Mouse (Mus musculus) heart, embryonic 15.5 days (tissue): ENCODE measurements around the gene Cds1. TPM values are rescaled to one million over a fixed set of nuclear protein-coding genes. Genes with fewer than 3 reads are reported as not detected.
"Not testable (repeated sequence)": the region's sequence is repeated elsewhere in the genome, so short reads cannot be mapped to it uniquely, and the experiment has no call there.

Source experiments
- ATAC-seq: fragments of 200-750 bp; cut with Nextera tagmentation; replicated peaks from 2 replicates; pipeline ENCODE4 v1.8.0; 2017; ENCODE audit warnings: low read depth, moderate TSS enrichment; ENCODE audit not compliant: insufficient number of reproducible peaks, insufficient read depth, low FRiP score
- H3K27ac ChIP-seq: fragments of 300-500 bp; sonication (generic); 2 replicates; pipeline ENCODE4 v1.5.1; 2015; ENCODE audit warnings: mild to moderate bottlenecking, inconsistent platforms
- H3K27me3 ChIP-seq: fragments of 300-500 bp; sonication (generic); 2 replicates; pipeline ENCODE4 v1.6.1; 2015; ENCODE audit warnings: inconsistent platforms
- H3K36me3 ChIP-seq: fragments of 300-500 bp; sonication (generic); 2 replicates; pipeline ENCODE4 v1.6.1; 2015; ENCODE audit warnings: mild to moderate bottlenecking, inconsistent platforms
- H3K4me1 ChIP-seq: fragments of 300-500 bp; sonication (generic); replicated peaks from 2 replicates; pipeline ENCODE4 v1.6.1; 2015; ENCODE audit warnings: inconsistent platforms
- H3K4me2 ChIP-seq: fragments of 300-500 bp; sonication (generic); 2 replicates; pipeline ENCODE4 v1.6.1; 2015; ENCODE audit warnings: inconsistent platforms, mild to moderate bottlenecking, moderate library complexity
- H3K4me3 ChIP-seq: fragments of 300-500 bp; sonication (generic); 2 replicates; pipeline ENCODE4 v1.5.1; 2015; ENCODE audit warnings: mild to moderate bottlenecking, inconsistent platforms
- H3K9ac ChIP-seq: fragments of 300-500 bp; sonication (generic); 2 replicates; pipeline ENCODE4 v1.6.1; 2015; ENCODE audit warnings: mild to moderate bottlenecking, inconsistent platforms
- H3K9me3 ChIP-seq: fragments of 300-500 bp; sonication (generic); replicated peaks from 2 replicates; pipeline ENCODE4 v1.6.1; 2016; ENCODE audit warnings: inconsistent platforms
- WGBS: fragments of 180-500 bp; shearing (Covaris S2); methylation state at CpG from one replicate; pipeline ENCODE4 v1.1.7; 2015; ENCODE audit warnings: mixed read lengths; 5-methylcytosine and 5-hydroxymethylcytosine counted together
- polyA plus RNA-seq: library from polyadenylated mRNA; unstranded; fragments of >200 nt; fragmentation: Nextera tagmentation; extraction: Ambion mirVana; gene quantifications from 2 replicates; pipeline ENCODE4 v1.2.1, GENCODE M21; 2015

Cds1 gene
- polyA plus RNA-seq, 1 experiment from 2014 or later: 0.83 TPM

GRCm38 (mm10) chr5:101828932-101829331 lies 64.0 kb downstream of the Cds1 start:
- Histone ChIP-seq H3K27me3 (no peaks in the 10 kb centered on the region), H3K36me3 (peaks cover 16% of the 10 kb centered on the region), H3K9me3 (no peaks in the 10 kb centered on the region), H3K4me2 (no peak overlapping the region), H3K4me3 (no peak overlapping the region), H3K27ac (no peak overlapping the region), H3K4me1 (peaks cover 16% of the 10 kb centered on the region), H3K9ac (no peak overlapping the region)
- no peak for ATAC-seq
- 91% methylated on average over 3 of the region's 3 CpGs for WGBS

GRCm38 (mm10) chr5:101830180-101830579 lies 65.2 kb downstream of the Cds1 start:
- no peak overlapping the region for H3K9ac ChIP-seq
- H3K4me3 ChIP-seq: no peak overlapping the region
- no peaks in the 10 kb centered on the region for H3K27me3 ChIP-seq
- no peak overlapping the region for H3K4me2 ChIP-seq
- no peaks in the 10 kb centered on the region for H3K9me3 ChIP-seq
- peaks cover 16% of the 10 kb centered on the region for H3K4me1 ChIP-seq
- 72% methylated on average over 8 of the region's 8 CpGs for WGBS
- ATAC-seq: no peak
- H3K36me3 ChIP-seq: peaks cover 25% of the 10 kb centered on the region
- no peak overlapping the region for H3K27ac ChIP-seq

DNA sequence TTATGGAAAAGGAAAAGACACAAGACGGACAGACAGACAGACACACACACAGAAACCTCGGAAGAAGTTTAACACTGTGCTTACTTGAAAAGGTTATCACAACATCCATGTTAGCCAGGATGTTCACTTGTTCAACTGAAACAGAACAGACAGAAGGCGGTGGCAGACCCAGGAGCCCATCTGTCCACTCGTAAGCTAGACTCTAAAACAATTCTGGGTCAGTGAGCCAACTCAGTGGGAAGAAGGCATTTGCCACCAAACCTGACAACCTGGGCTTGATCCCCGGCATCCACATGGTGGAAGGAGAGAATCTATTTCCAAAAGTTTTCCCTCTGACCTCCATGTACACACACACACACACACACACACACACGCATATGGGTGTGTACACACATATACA lies 67.1 kb downstream of the Cds1 start:
- 90% methylated on average over 6 of the region's 6 CpGs for WGBS
- H3K4me3 ChIP-seq: no peak overlapping the region
- no peak overlapping the region for H3K4me2 ChIP-seq
- peaks cover 2% of the 10 kb centered on the region for H3K4me1 ChIP-seq
- no peaks in the 10 kb centered on the region for H3K9me3 ChIP-seq
- no peak for ATAC-seq
- H3K9ac ChIP-seq: no peak overlapping the region
- no peaks in the 10 kb centered on the region for H3K27me3 ChIP-seq
- no peak overlapping the region for H3K27ac ChIP-seq
- H3K36me3 ChIP-seq: peaks cover 39% of the 10 kb centered on the region

DNA sequence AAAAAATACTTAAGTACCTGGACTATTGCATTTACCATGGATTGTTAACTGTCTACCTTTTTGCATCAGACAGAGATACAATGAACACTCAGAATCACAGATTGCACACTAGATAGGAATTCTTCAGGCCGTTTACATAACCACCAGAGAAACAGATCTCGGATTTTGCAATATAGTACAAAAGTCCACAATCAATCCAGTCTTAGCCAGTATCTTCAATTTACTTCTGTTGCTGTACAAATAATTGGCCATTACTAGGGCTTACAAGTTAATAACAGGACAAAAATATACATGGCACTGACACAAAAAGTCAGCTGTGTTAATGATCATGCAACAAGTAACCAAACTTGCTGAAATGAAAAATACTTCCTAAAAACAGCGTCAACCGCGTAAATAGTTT lies 68.1 kb downstream of the Cds1 start:
- Histone ChIP-seq H3K9me3 (no peaks in the 10 kb centered on the region), H3K36me3 (peaks cover 47% of the 10 kb centered on the region), H3K4me3 (no peak overlapping the region), H3K27me3 (no peaks in the 10 kb centered on the region), H3K9ac (no peak overlapping the region), H3K4me1 (no peaks in the 10 kb centered on the region), H3K4me2 (no peak overlapping the region), H3K27ac (no peak overlapping the region)
- ATAC-seq: no peak
- WGBS: 91% methylated on average over 5 of the region's 5 CpGs

DNA sequence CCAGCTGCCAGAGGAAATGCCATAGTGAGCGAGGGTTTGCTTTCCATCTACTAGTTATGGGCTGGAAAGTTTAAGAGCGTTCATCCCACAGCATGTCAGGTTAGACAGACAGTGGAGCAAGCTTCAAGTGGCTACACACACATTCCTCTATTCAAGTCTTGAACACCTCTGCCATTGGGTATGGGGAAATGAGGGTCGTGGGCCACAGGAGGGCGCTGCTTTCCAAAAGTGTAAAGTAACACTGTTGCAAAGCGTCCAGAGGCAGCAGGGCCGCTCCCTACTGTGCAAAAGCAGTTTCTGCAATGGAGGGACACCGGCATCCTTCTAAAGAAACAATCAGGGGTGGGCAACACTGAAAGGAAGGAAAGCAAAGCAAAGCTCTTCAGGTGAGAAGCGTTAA lies 68.9 kb downstream of the Cds1 start:
- Histone ChIP-seq H3K36me3 (peaks cover 51% of the 10 kb centered on the region), H3K4me2 (no peak overlapping the region), H3K9me3 (no peaks in the 10 kb centered on the region), H3K9ac (no peak overlapping the region), H3K4me3 (no peak overlapping the region), H3K4me1 (no peaks in the 10 kb centered on the region), H3K27me3 (no peaks in the 10 kb centered on the region), H3K27ac (no peak overlapping the region)
- no peak for ATAC-seq
- WGBS: 72% methylated on average over 8 of the region's 8 CpGs

DNA sequence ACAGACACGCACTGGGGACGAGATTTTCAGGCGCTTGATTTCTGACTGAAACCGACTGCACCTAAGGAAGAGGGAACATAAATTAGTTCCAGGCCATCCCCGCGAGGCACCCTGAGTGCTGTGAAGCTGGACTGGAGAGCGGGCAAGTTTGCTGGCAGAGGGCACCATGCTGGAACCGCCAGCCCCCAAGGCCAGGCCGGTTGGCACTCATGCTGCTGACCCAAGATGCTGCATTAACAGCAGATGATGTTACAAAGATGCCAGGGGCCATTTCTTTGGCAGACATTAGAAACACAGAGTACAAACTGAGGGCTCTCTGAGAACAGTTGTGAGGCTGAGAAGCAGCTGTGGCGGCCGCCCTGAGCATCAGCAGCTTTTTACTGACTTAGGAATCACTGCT lies 71.3 kb downstream of the Cds1 start:
- H3K4me3 ChIP-seq: no peak overlapping the region
- no peaks in the 10 kb centered on the region for H3K9me3 ChIP-seq
- WGBS: 91% methylated on average over 11 of the region's 11 CpGs
- H3K36me3 ChIP-seq: peaks cover 73% of the 10 kb centered on the region
- H3K4me2 ChIP-seq: no peak overlapping the region
- H3K27ac ChIP-seq: no peak overlapping the region
- no peak for ATAC-seq
- no peak overlapping the region for H3K9ac ChIP-seq
- no peaks in the 10 kb centered on the region for H3K4me1 ChIP-seq
- H3K27me3 ChIP-seq: no peaks in the 10 kb centered on the region

GRCm38 (mm10) chr5:101837605-101838004 lies 72.7 kb downstream of the Cds1 start:
- 95% methylated on average over 2 of the region's 2 CpGs for WGBS

DNA sequence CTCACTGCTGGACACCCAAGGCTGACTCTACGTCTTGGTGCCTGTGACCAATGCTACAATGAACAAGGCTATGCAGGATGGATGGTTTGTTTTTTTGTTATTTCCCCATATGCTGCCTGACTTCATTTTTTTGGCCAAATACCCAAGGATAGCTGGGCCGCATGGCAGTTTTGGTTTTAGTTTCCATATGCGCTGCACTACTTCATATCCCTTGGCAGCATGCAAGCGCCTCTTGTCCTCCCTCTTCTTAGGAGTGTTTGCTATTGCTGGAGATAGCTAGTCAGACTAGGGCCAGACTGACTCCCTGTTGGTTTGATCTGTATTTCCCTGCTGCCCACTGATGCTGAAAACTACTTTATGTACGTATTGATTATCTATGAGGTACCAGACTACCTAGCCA lies 75.5 kb downstream of the Cds1 start:
- Histone ChIP-seq H3K4me1 (no peaks in the 10 kb centered on the region), H3K9me3 (no peaks in the 10 kb centered on the region)
- WGBS: 95% methylated on average over 5 of the region's 5 CpGs

More at GRCm38 (mm10) chr5:101837605-101838004, 72.7 kb downstream of the Cds1 start:
- not testable (repeated sequence) for H3K27ac ChIP-seq, H3K4me2 ChIP-seq, H3K27me3 ChIP-seq, H3K4me1 ChIP-seq, ATAC-seq, H3K9ac ChIP-seq, H3K4me3 ChIP-seq, H3K9me3 ChIP-seq
- peaks cover 79% of the 10 kb centered on the region for H3K36me3 ChIP-seq

DNA sequence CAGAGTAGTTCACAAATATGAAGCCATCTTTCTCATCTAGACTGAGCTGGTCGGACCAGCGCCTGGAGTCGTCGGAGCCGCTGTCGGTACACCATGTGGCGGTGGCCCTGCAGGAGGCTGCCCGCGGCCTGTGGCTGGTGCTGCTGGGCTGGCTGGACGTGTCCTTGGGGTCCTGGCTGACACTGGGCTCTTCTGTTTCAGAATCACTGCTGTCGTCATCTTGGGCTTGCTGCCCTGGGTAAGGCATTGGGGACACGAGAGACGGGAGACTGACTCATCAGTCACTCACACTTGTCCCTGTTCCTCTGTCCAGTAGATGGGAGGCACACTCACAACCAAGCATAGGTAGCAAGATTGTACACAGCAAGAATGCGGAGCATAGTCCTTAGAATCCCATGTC lies 80.1 kb downstream of the Cds1 start:
- Histone ChIP-seq H3K9ac (no peak overlapping the region), H3K27ac (no peak overlapping the region), H3K36me3 (peaks cover 97% of the 10 kb centered on the region), H3K9me3 (no peaks in the 10 kb centered on the region), H3K27me3 (no peaks in the 10 kb centered on the region), H3K4me3 (no peak overlapping the region), H3K4me1 (no peaks in the 10 kb centered on the region), H3K4me2 (no peak overlapping the region)
- ATAC-seq: no peak
- WGBS: 88% methylated on average over 14 of the region's 14 CpGs

More for the DNA sequence above, 75.5 kb downstream of the Cds1 start:
- Histone ChIP-seq H3K4me2 (no peak overlapping the region), H3K27ac (no peak overlapping the region), H3K9ac (no peak overlapping the region), H3K4me3 (no peak overlapping the region), H3K27me3 (no peaks in the 10 kb centered on the region), H3K36me3 (peaks cover 87% of the 10 kb centered on the region)
- ATAC-seq: no peak

DNA sequence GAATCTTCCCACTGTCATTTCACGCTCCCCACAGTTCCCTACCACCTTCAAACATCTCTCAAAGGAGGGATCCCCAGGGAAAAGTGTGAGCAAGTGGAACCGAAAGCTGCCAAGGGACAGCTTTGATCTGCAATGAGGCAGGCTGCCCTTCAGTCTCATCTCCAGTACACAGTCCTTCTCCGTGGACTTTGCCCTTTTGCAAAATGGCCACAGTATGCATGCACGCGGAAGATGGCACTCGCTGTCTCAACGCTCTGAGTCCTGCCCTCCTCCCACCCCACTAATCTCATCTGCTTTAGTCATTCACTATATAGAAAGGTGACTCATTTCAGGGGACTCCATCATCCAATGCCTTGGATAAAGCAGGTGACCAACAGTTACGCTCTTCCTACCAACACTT lies 81.0 kb downstream of the Cds1 start:
- H3K4me1 ChIP-seq: no peaks in the 10 kb centered on the region
- peaks cover 97% of the 10 kb centered on the region for H3K36me3 ChIP-seq
- no peaks in the 10 kb centered on the region for H3K27me3 ChIP-seq
- H3K9ac ChIP-seq: no peak overlapping the region
- H3K4me3 ChIP-seq: no peak overlapping the region
- 94% methylated on average over 8 of the region's 8 CpGs for WGBS
- no peaks in the 10 kb centered on the region for H3K9me3 ChIP-seq
- H3K27ac ChIP-seq: no peak overlapping the region
- no peak for ATAC-seq
- H3K4me2 ChIP-seq: no peak overlapping the region

GRCm38 (mm10) chr5:101847323-101847722 lies 82.4 kb downstream of the Cds1 start:
- no peak; the same call in 1 of the 2 replicates for ATAC-seq
- Histone ChIP-seq H3K36me3 (peaks cover 97% of the 10 kb centered on the region), H3K27me3 (no peaks in the 10 kb centered on the region), H3K4me3 (no peak overlapping the region), H3K4me2 (no peak overlapping the region), H3K9ac (no peak overlapping the region), H3K9me3 (no peaks in the 10 kb centered on the region), H3K27ac (no peak overlapping the region), H3K4me1 (no peaks in the 10 kb centered on the region)
- 84% methylated on average over 7 of the region's 7 CpGs for WGBS

- WGBS: 81% methylated on average over 4 of the region's 4 CpGs
- Histone ChIP-seq H3K9me3 (no peaks in the 10 kb centered on the region), H3K4me2 (no peak overlapping the region), H3K4me3 (no peak overlapping the region), H3K9ac (no peak overlapping the region), H3K27ac (no peak overlapping the region), H3K27me3 (no peaks in the 10 kb centered on the region), H3K36me3 (peaks cover 97% of the 10 kb centered on the region), H3K4me1 (no peaks in the 10 kb centered on the region)
- no peak for ATAC-seq
These were observed 82.8 kb downstream of the Cds1 start for GRCm38 (mm10) chr5:101847762-101848161.
